ENCODE assay signal across 12 mouse cellular contexts in the genomic region with DNA sequence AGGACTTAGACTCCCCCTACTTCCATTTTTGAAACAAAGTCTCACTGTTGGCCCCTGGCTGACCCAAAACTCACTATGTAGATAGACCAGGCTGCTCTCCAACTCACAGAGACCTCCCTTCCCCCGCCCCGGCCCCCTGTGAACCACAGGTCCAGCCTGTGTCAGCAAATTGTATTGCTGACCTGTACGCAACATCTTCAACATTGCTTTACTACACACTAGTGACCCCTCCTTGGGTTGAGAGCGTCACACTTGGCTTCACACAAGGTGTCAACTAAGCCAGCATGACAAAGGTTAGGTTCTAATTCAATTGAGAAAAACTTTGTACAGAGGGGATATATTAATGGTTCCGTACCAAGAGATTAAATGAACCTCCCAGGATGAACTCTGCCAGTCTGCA. TPM values are rescaled to one million over a fixed set of nuclear protein-coding genes. Genes with fewer than 3 reads are reported as not detected.
DNase-seq lines count a peak whose midpoint lies in the region; ATAC-seq lines count a peak whose summit lies in the region.
"Had no signal": no experiment of that assay in that cellular context is flagged by ENCODE, and none has a peak within 500 bp of the region (broad histone marks: within the 10 kb centered on the region; RNA-seq: fewer than 3 reads in every experiment).

No protein-coding gene starts in this region.

- H3K4me3 ChIP-seq in heart, embryonic 12.5 days = no peak overlapping the region
- H3K4me3 ChIP-seq in neural tube, embryonic 15.5 days (replicated peaks) = no peak overlapping the region
- no peak overlapping the region for H3K4me3 ChIP-seq in liver, embryonic 16.5 days (ENCODE audit: low read depth, low read length)

- peaks cover 19% of the 10 kb centered on the region for H3K4me1 ChIP-seq in heart, embryonic 12.5 days (replicated peaks)
- peaks cover 21% of the 10 kb centered on the region for H3K4me1 ChIP-seq in neural tube, embryonic 15.5 days
- peaks cover 16% of the 10 kb centered on the region for H3K4me1 ChIP-seq in liver, embryonic 16.5 days (ENCODE audit: control insufficient read depth, low read depth, low read length)

- no peak overlapping the region for H3K27ac ChIP-seq in heart, embryonic 12.5 days (ENCODE audit: poor library complexity, severe bottlenecking)
- H3K27ac ChIP-seq in neural tube, embryonic 15.5 days (replicated peaks) = no peak overlapping the region
- H3K27ac ChIP-seq in liver, embryonic 16.5 days (ENCODE audit: low read length) = no peak overlapping the region
- H3K27ac ChIP-seq: hindbrain, embryonic 14.5 days had no signal

- peaks cover 10% of the 10 kb centered on the region for H3K36me3 ChIP-seq in heart, embryonic 12.5 days
- no peaks in the 10 kb centered on the region for H3K36me3 ChIP-seq in neural tube, embryonic 15.5 days
- no peaks in the 10 kb centered on the region for H3K36me3 ChIP-seq in liver, embryonic 16.5 days (ENCODE audit: control insufficient read depth, insufficient read depth)

- no peaks in the 10 kb centered on the region for H3K27me3 ChIP-seq in heart, embryonic 12.5 days (replicated peaks)
- no peaks in the 10 kb centered on the region for H3K27me3 ChIP-seq in neural tube, embryonic 15.5 days (replicated peaks)
- H3K27me3 ChIP-seq in liver, embryonic 16.5 days (ENCODE audit: control insufficient read depth, insufficient read depth, low read depth, low read length) = peaks cover 3% of the 10 kb centered on the region
- H3K27me3 ChIP-seq: Patski had no signal

- intact Hi-C loops in heart, postnatal 25 days (cut with DNase I) = no loop called here

- no peak for ATAC-seq in heart, embryonic 12.5 days (ENCODE audit: insufficient number of reproducible peaks, low FRiP score)
- ATAC-seq in neural tube, embryonic 15.5 days (ENCODE audit: low FRiP score) = no peak
- no peak for ATAC-seq in liver, embryonic 16.5 days (ENCODE audit: low read depth)
- ATAC-seq: Patski had no signal

- H3K9ac ChIP-seq in heart, embryonic 12.5 days = no peak overlapping the region
- H3K9ac ChIP-seq in neural tube, embryonic 15.5 days (replicated peaks) = no peak overlapping the region
- H3K9ac ChIP-seq in liver, embryonic 16.5 days (ENCODE audit: low read depth, low read length) = no peak overlapping the region

- DNase-seq in heart, postnatal 25 days (ENCODE audit: low spot score) = no peak
- DNase-seq in neural tube, embryonic 10.5 days (ENCODE audit: extremely low spot score, low spot score) = no peak
- DNase-seq in kidney, postnatal 14 days = peak; percentile 42
- DNase-seq in layer of hippocampus, adult 8-10 months (ENCODE audit: low spot score in 2 of 2) = no peak
- DNase-seq in urinary bladder, postnatal 14 days (ENCODE audit: low spot score) = no peak
- DNase-seq: heart, adult 2 months; lung, adult 2 months had no signal

- peaks cover 3% of the 10 kb centered on the region; the same call in 1 of the 2 replicates for H3K9me3 ChIP-seq in heart, embryonic 12.5 days (replicated peaks)
- H3K9me3 ChIP-seq in neural tube, embryonic 15.5 days (replicated peaks) = no peaks in the 10 kb centered on the region
- no peaks in the 10 kb centered on the region for H3K9me3 ChIP-seq in liver, embryonic 16.5 days (replicated peaks; ENCODE audit: control insufficient read depth, low read length)

- peak overlapping the region; percentile 68 for H3K4me2 ChIP-seq in heart, embryonic 12.5 days
- H3K4me2 ChIP-seq in neural tube, embryonic 15.5 days = peak overlapping the region; percentile 61; the same call in 1 of the 2 replicates
- 0 out of 2 replicates have a peak overlapping the region, but pooled peaks have one; percentile 72 for H3K4me2 ChIP-seq in liver, embryonic 16.5 days (ENCODE audit: low read depth, low read length)

- WGBS in heart, embryonic 12.5 days = 93% methylated on average over 5 of the region's 5 CpGs
- WGBS in neural tube, embryonic 15.5 days = 96% methylated on average over 5 of the region's 5 CpGs
- WGBS in liver, embryonic 16.5 days (ENCODE audit: insufficient replicate concordance) = 87% methylated on average over 5 of the region's 5 CpGs

RNA-seq across cellular contexts. Expression of gene Glg1, which starts 1.2 kb away (rescaled TPM):
- 91.2 and 94.3 TPM in 2 replicates for polyA plus RNA-seq in heart, embryonic 12.5 days (2016; fragmentation: Nextera tagmentation; extraction: Ambion mirVana)
- total RNA-seq in heart, postnatal 25 days (2021) = 100 to 1,000 TPM in 1 of 2 experiments, 10 to 100 TPM in 1; 96.0 to 105 TPM
- polyA plus RNA-seq in neural tube, embryonic 15.5 days (2015; fragmentation: Nextera tagmentation; extraction: Ambion mirVana) = 61.0 and 63.6 TPM in 2 replicates
- polyA plus RNA-seq in liver, embryonic 16.5 days (2015; fragmentation: Nextera tagmentation; extraction: Ambion mirVana) = 14.6 and 17.4 TPM in 2 replicates
- total RNA-seq in layer of hippocampus, adult 8-10 months (2022) = 100 to 1,000 TPM; 133 to 146 (median 138) TPM

RNA-seq across cellular contexts. Expression of gene Rfwd3, which starts 39.8 kb away (rescaled TPM):
- 45.1 and 48.0 TPM in 2 replicates for polyA plus RNA-seq in heart, embryonic 12.5 days (2016; fragmentation: Nextera tagmentation; extraction: Ambion mirVana)
- total RNA-seq in heart, postnatal 25 days (2021) = 10 to 100 TPM; 16.7 to 17.9 TPM
- polyA plus RNA-seq in neural tube, embryonic 15.5 days (2015; fragmentation: Nextera tagmentation; extraction: Ambion mirVana) = 18.9 and 28.6 TPM in 2 replicates
- polyA plus RNA-seq in liver, embryonic 16.5 days (2015; fragmentation: Nextera tagmentation; extraction: Ambion mirVana) = 44.6 and 48.2 TPM in 2 replicates
- total RNA-seq in layer of hippocampus, adult 8-10 months (2022) = 10 to 100 TPM; 21.7 to 24.5 (median 22.6) TPM
